Mouse (Mus musculus): Measurements from ENCODE around the gene Myo16.

DNA sequence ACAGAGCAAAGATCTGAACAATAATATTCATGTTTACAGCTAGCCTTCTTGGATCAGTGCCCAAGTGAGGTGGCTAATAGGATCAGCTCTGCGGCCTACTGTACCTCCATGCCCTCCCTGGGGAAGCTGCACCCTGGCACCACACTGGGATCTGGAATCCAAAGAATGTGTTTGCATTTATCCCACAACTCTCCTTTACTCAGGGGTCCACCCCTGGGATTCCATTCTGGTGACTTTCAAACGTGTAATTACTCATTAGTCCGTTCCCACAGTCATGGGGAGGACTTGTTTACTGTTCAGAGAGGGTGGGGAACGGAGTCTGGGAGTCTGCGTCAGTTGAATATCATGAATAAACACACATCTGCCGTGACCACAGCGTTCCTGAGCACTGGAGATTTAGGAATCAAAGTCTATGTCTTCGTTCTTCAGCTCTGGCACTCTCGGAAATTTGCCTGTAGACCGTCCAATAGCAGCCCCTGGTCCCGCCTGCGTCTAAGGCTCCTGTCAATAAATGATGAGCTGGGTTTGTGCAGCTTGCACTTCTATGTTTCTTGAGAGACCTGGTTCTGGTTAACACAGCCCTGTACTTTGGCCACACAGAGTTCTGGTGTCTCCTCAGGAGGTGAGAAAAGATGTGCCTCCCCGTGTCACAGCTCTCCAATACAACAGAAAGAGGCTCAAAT lies 511.3 kb downstream of the Myo16 start:
- no peak for TF ChIP-seq GATA1 (IDR thresholded peaks at IDR 0.05; ENCODE audit: borderline replicate concordance, low read length)
- no peak for TF ChIP-seq FLI1 (IDR thresholded peaks at IDR 0.05; ENCODE audit: low read length)

Data from megakaryocyte, embryonic 14.5 days (primary cell).